Mouse (Mus musculus): ENCODE data around the gene Abhd16b. TPM values are rescaled to one million over a fixed set of nuclear protein-coding genes. Genes with fewer than 3 reads are reported as not detected.
A peak's percentile ranks its signal among the peaks of the same experiment; 100 is the strongest.

Abhd16b gene
- polyA plus RNA-seq, 1 experiment from 2014 or later: 0.27 TPM

DNA sequence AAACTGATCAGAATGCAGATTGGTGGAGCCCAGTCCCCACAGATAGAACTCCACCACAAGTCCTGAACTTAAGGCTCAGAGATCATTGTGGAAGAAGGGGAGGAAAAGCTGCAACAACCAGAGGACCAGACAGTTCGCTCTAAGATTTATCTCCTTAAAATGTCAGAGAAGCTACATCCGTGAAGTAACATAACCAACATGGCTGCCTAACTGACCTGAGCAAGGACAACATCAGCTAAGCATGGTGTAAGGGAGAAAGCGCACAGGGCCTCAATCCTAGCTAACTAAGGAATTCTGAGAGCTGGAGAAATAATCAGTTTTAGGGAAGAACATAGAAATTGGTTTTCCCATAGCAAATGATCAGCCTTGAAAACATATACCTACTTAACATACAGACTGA is 26.2 kb downstream of the Abhd16b start:
- no peaks in the 10 kb centered on the region for H3K9me3 ChIP-seq (ENCODE audit: control insufficient read depth, low read depth, low read length)
- no peak for ATAC-seq (ENCODE audit: insufficient number of reproducible peaks, insufficient read depth, low FRiP score, low read depth)
- H3K9ac ChIP-seq (replicated peaks; ENCODE audit: low read depth, low read length): peak overlapping the region; percentile 90

DNA sequence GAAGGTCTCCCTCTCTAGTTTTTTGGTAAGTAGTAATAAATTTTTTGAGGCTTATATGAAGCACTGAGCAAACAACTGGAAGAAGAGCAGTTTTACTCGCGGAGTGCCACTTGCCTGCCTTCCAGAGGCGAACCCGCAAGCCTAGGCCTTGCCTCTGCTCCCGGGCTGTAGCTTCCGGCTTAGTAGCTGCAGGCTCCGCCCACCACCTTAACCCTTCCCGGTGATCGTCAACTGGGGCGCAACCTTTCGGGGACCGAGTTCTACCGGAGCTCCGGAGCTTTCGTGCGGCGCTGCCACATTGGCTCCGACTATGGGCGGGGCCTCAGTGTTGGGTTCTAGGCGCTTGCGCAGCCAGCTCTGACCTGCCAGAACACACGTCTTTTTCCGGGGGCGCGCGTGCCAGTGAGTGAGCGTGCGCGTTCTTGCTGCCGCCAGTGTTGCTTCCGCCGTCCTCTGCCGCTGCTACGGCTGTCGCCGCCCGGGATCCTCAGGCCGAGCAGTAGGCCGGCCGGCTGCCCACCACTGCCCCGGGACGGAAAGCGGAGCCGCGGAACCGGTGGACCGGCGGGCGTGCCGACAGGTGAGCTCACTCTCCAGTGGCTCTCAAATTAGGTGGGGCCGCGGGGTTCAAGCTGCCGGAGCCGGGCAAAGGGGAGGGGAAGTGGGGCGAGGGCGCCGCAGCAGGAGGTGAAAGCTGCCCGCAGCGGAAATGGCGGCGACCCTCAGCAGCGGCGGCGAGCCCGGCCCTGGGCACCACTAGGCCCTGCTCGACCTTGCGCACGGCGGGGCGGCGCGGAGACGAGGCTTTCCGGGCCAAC is 27.3 kb downstream of the Abhd16b start, which contains the start of gene Dnajc5:
Gene Dnajc5, plus strand, starts transcription at position 368 of the 818 bp plus-strand sequence.
- peak within 1 kb of the TSS; percentile 98 for H3K27ac ChIP-seq (ENCODE audit: low read length)
- peak; percentile 97 for ATAC-seq (ENCODE audit: insufficient number of reproducible peaks, insufficient read depth, low FRiP score, low read depth)
- H3K4me1 ChIP-seq (ENCODE audit: control insufficient read depth, insufficient read depth, low read length): peaks cover 15% of the 10 kb centered on the region
- H3K4me3 ChIP-seq (ENCODE audit: low read depth, low read length): peak within 1 kb of the TSS; percentile 91
- peak within 1 kb of the TSS; percentile 68 for H3K4me2 ChIP-seq (replicated peaks; ENCODE audit: low read depth, low read length)
- no peaks in the 10 kb centered on the region for H3K9me3 ChIP-seq (ENCODE audit: control insufficient read depth, low read depth, low read length)
- H3K27me3 ChIP-seq (ENCODE audit: control insufficient read depth, insufficient read depth, low read length): no peaks in the 10 kb centered on the region
- peaks cover 17% of the 10 kb centered on the region for H3K36me3 ChIP-seq (ENCODE audit: control insufficient read depth, insufficient read depth, low read length)
- WGBS: under 1% methylated on average over 72 of the region's 74 CpGs
- H3K9ac ChIP-seq (replicated peaks; ENCODE audit: low read depth, low read length): peak within 1 kb of the TSS; percentile 90

More for the DNA sequence above, 26.2 kb downstream of the Abhd16b start:
- Histone ChIP-seq H3K36me3 (ENCODE audit: control insufficient read depth, insufficient read depth, low read length) (peaks cover 25% of the 10 kb centered on the region), H3K27me3 (ENCODE audit: control insufficient read depth, insufficient read depth, low read length) (no peaks in the 10 kb centered on the region), H3K4me2 (replicated peaks; ENCODE audit: low read depth, low read length) (peak overlapping the region; percentile 67), H3K4me1 (ENCODE audit: control insufficient read depth, insufficient read depth, low read length) (peaks cover 15% of the 10 kb centered on the region), H3K4me3 (ENCODE audit: low read depth, low read length) (peak overlapping the region; percentile 91), H3K27ac (ENCODE audit: low read length) (peak overlapping the region; percentile 98)
- 67% methylated on average over 3 of the region's 3 CpGs for WGBS

DNA sequence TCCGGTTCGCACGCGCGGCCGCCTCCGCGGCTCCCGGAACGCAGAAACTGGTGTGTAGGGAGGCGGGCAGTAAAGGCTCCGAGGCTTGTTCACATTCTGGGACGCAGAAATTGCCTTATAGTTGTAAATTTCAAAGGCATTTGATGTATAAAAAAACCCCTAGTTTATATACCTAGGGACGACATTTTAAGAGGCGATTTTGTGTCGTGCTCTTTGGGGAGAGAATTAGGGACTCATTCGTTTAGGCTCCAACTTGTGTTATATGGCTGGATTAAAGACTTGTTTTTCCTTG is 27.9 kb downstream of the Abhd16b start:
- H3K9me3 ChIP-seq (ENCODE audit: control insufficient read depth, low read depth, low read length): no peaks in the 10 kb centered on the region
- H3K4me1 ChIP-seq (ENCODE audit: control insufficient read depth, insufficient read depth, low read length): peaks cover 15% of the 10 kb centered on the region
- no peak for ATAC-seq (ENCODE audit: insufficient number of reproducible peaks, insufficient read depth, low FRiP score, low read depth)
- peak overlapping the region; percentile 98 for H3K27ac ChIP-seq (ENCODE audit: low read length)
- H3K36me3 ChIP-seq (ENCODE audit: control insufficient read depth, insufficient read depth, low read length): peaks cover 16% of the 10 kb centered on the region
- peak overlapping the region; percentile 68 for H3K4me2 ChIP-seq (replicated peaks; ENCODE audit: low read depth, low read length)
- H3K27me3 ChIP-seq (ENCODE audit: control insufficient read depth, insufficient read depth, low read length): no peaks in the 10 kb centered on the region
- H3K9ac ChIP-seq (replicated peaks; ENCODE audit: low read depth, low read length): peak overlapping the region; percentile 90
- peak overlapping the region; percentile 91 for H3K4me3 ChIP-seq (ENCODE audit: low read depth, low read length)
- WGBS: 0% methylated on average over 17 of the region's 17 CpGs

- no peak overlapping the region for H3K27ac ChIP-seq (ENCODE audit: low read length)
- no peaks in the 10 kb centered on the region for H3K9me3 ChIP-seq (ENCODE audit: control insufficient read depth, low read depth, low read length)
- no peak for ATAC-seq (ENCODE audit: insufficient number of reproducible peaks, insufficient read depth, low FRiP score, low read depth)
- peak overlapping the region; percentile 91 for H3K4me3 ChIP-seq (ENCODE audit: low read depth, low read length)
- H3K9ac ChIP-seq (replicated peaks; ENCODE audit: low read depth, low read length): peak overlapping the region; percentile 90
- H3K36me3 ChIP-seq (ENCODE audit: control insufficient read depth, insufficient read depth, low read length): peaks cover 10% of the 10 kb centered on the region
- 45% methylated on average over 10 of the region's 10 CpGs for WGBS
- H3K4me2 ChIP-seq (replicated peaks; ENCODE audit: low read depth, low read length): peak overlapping the region; percentile 68
- peaks cover 15% of the 10 kb centered on the region for H3K4me1 ChIP-seq (ENCODE audit: control insufficient read depth, insufficient read depth, low read length)
- no peaks in the 10 kb centered on the region for H3K27me3 ChIP-seq (ENCODE audit: control insufficient read depth, insufficient read depth, low read length)
These were observed 28.5 kb downstream of the Abhd16b start for GRCm38 (mm10) chr2:181521491-181521890.

GRCm38 (mm10) chr2:181522811-181523210 is 29.8 kb downstream of the Abhd16b start:
- no peak for ATAC-seq (ENCODE audit: insufficient number of reproducible peaks, insufficient read depth, low FRiP score, low read depth)
- WGBS: 71% methylated on average over 5 of the region's 5 CpGs
- H3K27ac ChIP-seq (ENCODE audit: low read length): no peak overlapping the region
- no peak overlapping the region for H3K4me2 ChIP-seq (replicated peaks; ENCODE audit: low read depth, low read length)
- H3K4me1 ChIP-seq (ENCODE audit: control insufficient read depth, insufficient read depth, low read length): peaks cover 15% of the 10 kb centered on the region
- no peak overlapping the region for H3K4me3 ChIP-seq (ENCODE audit: low read depth, low read length)
- no peaks in the 10 kb centered on the region for H3K9me3 ChIP-seq (ENCODE audit: control insufficient read depth, low read depth, low read length)
- H3K9ac ChIP-seq (replicated peaks; ENCODE audit: low read depth, low read length): no peak overlapping the region
- H3K27me3 ChIP-seq (ENCODE audit: control insufficient read depth, insufficient read depth, low read length): no peaks in the 10 kb centered on the region
- no peaks in the 10 kb centered on the region for H3K36me3 ChIP-seq (ENCODE audit: control insufficient read depth, insufficient read depth, low read length)

- Histone ChIP-seq H3K4me1 (ENCODE audit: control insufficient read depth, insufficient read depth, low read length) (peaks cover 9% of the 10 kb centered on the region), H3K9ac (replicated peaks; ENCODE audit: low read depth, low read length) (no peak overlapping the region), H3K27me3 (ENCODE audit: control insufficient read depth, insufficient read depth, low read length) (no peaks in the 10 kb centered on the region), H3K4me2 (replicated peaks; ENCODE audit: low read depth, low read length) (no peak overlapping the region), H3K4me3 (ENCODE audit: low read depth, low read length) (no peak overlapping the region), H3K36me3 (ENCODE audit: control insufficient read depth, insufficient read depth, low read length) (no peaks in the 10 kb centered on the region), H3K27ac (ENCODE audit: low read length) (no peak overlapping the region), H3K9me3 (ENCODE audit: control insufficient read depth, low read depth, low read length) (no peaks in the 10 kb centered on the region)
- ATAC-seq (ENCODE audit: insufficient number of reproducible peaks, insufficient read depth, low FRiP score, low read depth): no peak
- WGBS: 64% methylated on average over 5 of the region's 5 CpGs
These were observed 32.5 kb downstream of the Abhd16b start for GRCm38 (mm10) chr2:181525526-181525925.

GRCm38 (mm10) chr2:181529076-181529475 is 36.1 kb downstream of the Abhd16b start:
- no peaks in the 10 kb centered on the region for H3K27me3 ChIP-seq (ENCODE audit: control insufficient read depth, insufficient read depth, low read length)
- H3K4me2 ChIP-seq (replicated peaks; ENCODE audit: low read depth, low read length): no peak overlapping the region
- H3K4me3 ChIP-seq (ENCODE audit: low read depth, low read length): no peak overlapping the region
- H3K9ac ChIP-seq (replicated peaks; ENCODE audit: low read depth, low read length): no peak overlapping the region
- no peaks in the 10 kb centered on the region for H3K9me3 ChIP-seq (ENCODE audit: control insufficient read depth, low read depth, low read length)
- no peak for ATAC-seq (ENCODE audit: insufficient number of reproducible peaks, insufficient read depth, low FRiP score, low read depth)
- no peaks in the 10 kb centered on the region for H3K4me1 ChIP-seq (ENCODE audit: control insufficient read depth, insufficient read depth, low read length)
- 88% methylated on average over 1 of the region's 1 CpGs for WGBS
- H3K27ac ChIP-seq (ENCODE audit: low read length): no peak overlapping the region
- no peaks in the 10 kb centered on the region for H3K36me3 ChIP-seq (ENCODE audit: control insufficient read depth, insufficient read depth, low read length)

DNA sequence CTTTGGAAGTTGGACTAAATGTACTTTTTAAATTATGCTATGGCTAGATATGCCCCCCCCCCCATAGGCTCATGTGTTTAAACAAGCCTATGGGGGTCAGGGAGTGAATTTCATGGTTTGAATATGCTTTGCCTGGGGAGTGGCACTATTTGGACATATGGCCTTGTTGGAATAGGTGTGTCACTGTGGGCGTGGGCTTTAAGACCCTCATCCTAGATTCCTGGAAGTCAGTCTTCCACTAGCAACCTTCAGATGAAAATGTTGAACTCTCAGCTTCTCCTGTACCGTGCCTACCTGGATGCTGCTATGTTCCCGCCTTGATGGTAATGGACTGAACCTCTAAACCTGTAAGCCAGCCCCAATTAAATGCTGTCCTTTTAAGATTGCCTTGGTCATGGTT is 39.6 kb downstream of the Abhd16b start:
- Histone ChIP-seq H3K36me3 (ENCODE audit: control insufficient read depth, insufficient read depth, low read length) (no peaks in the 10 kb centered on the region), H3K27ac (ENCODE audit: low read length) (no peak overlapping the region), H3K4me3 (ENCODE audit: low read depth, low read length) (no peak overlapping the region), H3K4me2 (replicated peaks; ENCODE audit: low read depth, low read length) (no peak overlapping the region), H3K9me3 (ENCODE audit: control insufficient read depth, low read depth, low read length) (no peaks in the 10 kb centered on the region), H3K9ac (replicated peaks; ENCODE audit: low read depth, low read length) (no peak overlapping the region), H3K4me1 (ENCODE audit: control insufficient read depth, insufficient read depth, low read length) (peaks cover 2% of the 10 kb centered on the region; the same call in 1 of the 2 replicates), H3K27me3 (ENCODE audit: control insufficient read depth, insufficient read depth, low read length) (no peaks in the 10 kb centered on the region)
- 93% methylated on average over 3 of the region's 3 CpGs for WGBS
- ATAC-seq (ENCODE audit: insufficient number of reproducible peaks, insufficient read depth, low FRiP score, low read depth): no peak
